Mouse (Mus musculus) MEL (cell line): ENCODE results near the gene Inip. TPM values are rescaled to one million over a fixed set of nuclear protein-coding genes. Genes with fewer than 3 reads are reported as not detected.

Experiments used
- DNase-seq: peaks from one replicate; pipeline ENCODE4 v3.0.0; 2011; ENCODE audit warnings: low read depth, low spot score
- H3K27ac ChIP-seq: 2 replicates; pipeline ENCODE4 v1.5.1; 2012; ENCODE audit warnings: low read depth, mild to moderate bottlenecking, control low read depth, low read length, moderate library complexity; ENCODE audit not compliant: control insufficient read depth
- H3K27me3 ChIP-seq, 2 experiments: fragments of 150-350 bp in 1 of 2; sonication (generic) in 1 of 2; 2 replicates each; pipeline ENCODE4 v1.6.1; 2012; ENCODE audit warnings: low read length in 2 of 2, mild to moderate bottlenecking in 2 of 2, improper control_type of control experiment in 1 of 2, moderate library complexity in 1 of 2; ENCODE audit not compliant: insufficient read depth in 2 of 2, control insufficient read depth in 1 of 2
- H3K36me3 ChIP-seq, 2 experiments: 2 replicates each; pipeline ENCODE4 v1.6.1; 2012 to 2014; ENCODE audit warnings: low read length in 2 of 2, improper control_type of control experiment in 1 of 2, inconsistent platforms in 1 of 2, mild to moderate bottlenecking in 1 of 2; ENCODE audit not compliant: insufficient read depth in 2 of 2, control insufficient read depth in 1 of 2
- H3K4me1 ChIP-seq, 2 experiments: fragments of 150-350 bp in 1 of 2; sonication (generic) in 1 of 2; 2 replicates each; pipeline ENCODE4 v1.6.1; 2012; ENCODE audit warnings: low read length in 2 of 2, improper control_type of control experiment in 1 of 2, mild to moderate bottlenecking in 1 of 2; ENCODE audit not compliant: insufficient read depth in 2 of 2, control insufficient read depth in 1 of 2
- H3K4me3 ChIP-seq, 2 experiments: fragments of 150-350 bp in 1 of 2; sonication (generic) in 1 of 2; 2 replicates each; pipeline ENCODE4 v1.5.1; 2012; ENCODE audit warnings: low read depth in 2 of 2, low read length in 2 of 2, mild to moderate bottlenecking in 2 of 2, moderate library complexity in 2 of 2, control low read depth in 1 of 2, improper control_type of control experiment in 1 of 2; ENCODE audit not compliant: control insufficient read depth in 1 of 2, insufficient read depth in 1 of 2
- H3K79me2 ChIP-seq: 2 replicates; pipeline ENCODE4 v1.6.1; 2012; ENCODE audit warnings: mild to moderate bottlenecking, low read length, moderate library complexity; ENCODE audit not compliant: control insufficient read depth, poor library complexity, insufficient read depth
- H3K9ac ChIP-seq: 2 replicates; pipeline ENCODE4 v1.6.1; 2012; ENCODE audit warnings: low read depth, mild to moderate bottlenecking, control low read depth, low read length, moderate library complexity; ENCODE audit not compliant: control insufficient read depth, poor library complexity, severe bottlenecking
- H3K9me3 ChIP-seq: fragments of 150-350 bp; sonication (generic); replicated peaks from 2 replicates; pipeline ENCODE4 v1.6.1; 2012; ENCODE audit warnings: mild to moderate bottlenecking, low read length, improper control_type of control experiment, moderate library complexity; ENCODE audit not compliant: insufficient read depth
- CHD2 ChIP-seq: IDR thresholded peaks from 2 replicates; pipeline ENCODE4 v1.6.1; 2011; ENCODE audit warnings: low read length, improper control_type of control experiment
- CTCF ChIP-seq, 3 experiments: IDR thresholded peaks in 2 of 3; conservative IDR thresholded peaks in 1 of 3; 2 replicates each; pipeline ENCODE4 v1.5.1; 2011 to 2012; ENCODE audit warnings: low read length in 3 of 3, low read depth in 2 of 3, mild to moderate bottlenecking in 2 of 3, improper control_type of control experiment in 1 of 3, inconsistent platforms in 1 of 3, mixed read lengths in 1 of 3, moderate library complexity in 1 of 3; ENCODE audit not compliant: control insufficient read depth in 1 of 3, insufficient read depth in 1 of 3, poor library complexity in 1 of 3, severe bottlenecking in 1 of 3
- E2F4 ChIP-seq: IDR thresholded peaks from 2 replicates; pipeline ENCODE4 v1.6.1; 2011; ENCODE audit warnings: low read depth, low read length, improper control_type of control experiment, borderline replicate concordance
- ELF1 ChIP-seq: IDR thresholded peaks from 2 replicates; pipeline ENCODE4 v1.6.1; 2014; ENCODE audit warnings: low read depth, mild to moderate bottlenecking, inconsistent platforms, low read length, improper control_type of control experiment, moderate library complexity
- ETS1 ChIP-seq: IDR thresholded peaks from 2 replicates; pipeline ENCODE4 v1.6.1; 2012; ENCODE audit warnings: low read depth, mild to moderate bottlenecking, inconsistent platforms, low read length, improper control_type of control experiment, moderate library complexity
- HCFC1 ChIP-seq: IDR thresholded peaks from 2 replicates; pipeline ENCODE4 v1.6.1; 2012; ENCODE audit warnings: low read depth, mild to moderate bottlenecking, inconsistent platforms, low read length, improper control_type of control experiment, moderate library complexity
- KAT2A ChIP-seq: conservative IDR thresholded peaks from 2 replicates; pipeline ENCODE4 v1.6.1; 2012; ENCODE audit warnings: low read depth, low read length, improper control_type of control experiment, inconsistent platforms
- MAFK ChIP-seq: IDR thresholded peaks from 2 replicates; pipeline ENCODE4 v1.6.1; 2011; ENCODE audit warnings: low read depth, mild to moderate bottlenecking, low read length, improper control_type of control experiment, borderline replicate concordance
- MAX ChIP-seq: IDR thresholded peaks from 2 replicates; pipeline ENCODE4 v1.6.1; 2011; ENCODE audit warnings: low read length, improper control_type of control experiment
- MAZ ChIP-seq: IDR thresholded peaks from 2 replicates; pipeline ENCODE4 v1.6.1; 2012; ENCODE audit warnings: low read depth, mild to moderate bottlenecking, inconsistent platforms, low read length, improper control_type of control experiment
- MEF2A ChIP-seq: IDR thresholded peaks from 2 replicates; pipeline ENCODE4 v1.6.1; 2014; ENCODE audit warnings: low read depth, mild to moderate bottlenecking, inconsistent platforms, low read length, improper control_type of control experiment; ENCODE audit not compliant: poor library complexity, insufficient replicate concordance, severe bottlenecking; ENCODE audit errors: extremely low read depth
- MXI1 ChIP-seq: IDR thresholded peaks from 2 replicates; pipeline ENCODE4 v1.6.1; 2011; ENCODE audit warnings: mild to moderate bottlenecking, low read depth, low read length, improper control_type of control experiment
- MYC ChIP-seq: IDR thresholded peaks from 2 replicates; pipeline ENCODE4 v1.6.1; 2011; ENCODE audit warnings: low read depth, mild to moderate bottlenecking, low read length, improper control_type of control experiment, moderate library complexity
- NELFE ChIP-seq: IDR thresholded peaks from 2 replicates; pipeline ENCODE4 v1.6.1; 2011; ENCODE audit warnings: low read depth, low read length, improper control_type of control experiment
- POLR2A ChIP-seq, 2 experiments: IDR thresholded peaks; 2 replicates each; pipeline ENCODE4 v1.6.1; 2011 to 2012; ENCODE audit warnings: low read length in 2 of 2, mild to moderate bottlenecking in 2 of 2, control low read depth in 1 of 2, improper control_type of control experiment in 1 of 2, low read depth in 1 of 2, moderate library complexity in 1 of 2; ENCODE audit not compliant: control insufficient read depth in 1 of 2, insufficient read depth in 1 of 2, poor library complexity in 1 of 2
- POLR2AphosphoS2 ChIP-seq: IDR thresholded peaks from 2 replicates; pipeline ENCODE4 v1.6.1; 2011; ENCODE audit warnings: low read length, improper control_type of control experiment
- RAD21 ChIP-seq: IDR thresholded peaks from 2 replicates; pipeline ENCODE4 v1.6.1; 2011; ENCODE audit warnings: mild to moderate bottlenecking, low read depth, low read length, improper control_type of control experiment
- RCOR1 ChIP-seq: IDR thresholded peaks from 2 replicates; pipeline ENCODE4 v1.6.1; 2012; ENCODE audit warnings: low read depth, mild to moderate bottlenecking, inconsistent platforms, low read length, improper control_type of control experiment
- SIN3A ChIP-seq: IDR thresholded peaks from 2 replicates; pipeline ENCODE4 v1.6.1; 2012; ENCODE audit warnings: low read length, improper control_type of control experiment, inconsistent platforms
- TAL1 ChIP-seq: IDR thresholded peaks from 2 replicates; pipeline ENCODE4 v1.6.1; 2012; ENCODE audit warnings: mild to moderate bottlenecking, inconsistent platforms, low read length, moderate library complexity, mixed read lengths
- TBP ChIP-seq: IDR thresholded peaks from 2 replicates; pipeline ENCODE4 v1.8.0; 2011; ENCODE audit warnings: low read depth, low read length, improper control_type of control experiment
- TCF12 ChIP-seq: IDR thresholded peaks from 2 replicates; pipeline ENCODE4 v1.6.1; 2014; ENCODE audit warnings: low read depth, mild to moderate bottlenecking, inconsistent platforms, low read length, improper control_type of control experiment, moderate library complexity
- UBTF ChIP-seq: IDR thresholded peaks from 2 replicates; pipeline ENCODE4 v1.6.1; 2012; ENCODE audit warnings: low read depth, mild to moderate bottlenecking, inconsistent platforms, low read length, improper control_type of control experiment, moderate library complexity, borderline replicate concordance; ENCODE audit not compliant: insufficient read depth
- USF2 ChIP-seq, 2 experiments: IDR thresholded peaks; 2 replicates each; pipeline ENCODE4 v1.6.1; 2011 to 2012; ENCODE audit warnings: improper control_type of control experiment in 2 of 2, low read length in 2 of 2, borderline replicate concordance in 1 of 2, inconsistent platforms in 1 of 2, low read depth in 1 of 2, mild to moderate bottlenecking in 1 of 2; ENCODE audit not compliant: insufficient read depth in 1 of 2
- ZKSCAN1 ChIP-seq: IDR thresholded peaks from 2 replicates; pipeline ENCODE4 v1.6.1; 2012; ENCODE audit warnings: low read depth, mild to moderate bottlenecking, inconsistent platforms, low read length, improper control_type of control experiment, moderate library complexity
- ZMIZ1 ChIP-seq: IDR thresholded peaks from 2 replicates; pipeline ENCODE4 v1.6.1; 2012; ENCODE audit warnings: low read depth, mild to moderate bottlenecking, inconsistent platforms, low read length, improper control_type of control experiment, moderate library complexity
- ZNF384 ChIP-seq: IDR thresholded peaks from 2 replicates; pipeline ENCODE4 v1.6.1; 2012; ENCODE audit warnings: low read depth, mild to moderate bottlenecking, inconsistent platforms, low read length, improper control_type of control experiment
- polyA plus RNA-seq, 2 experiments: library from polyadenylated mRNA; stranded (reverse) in 1 of 2; unstranded in 1 of 2; fragments of >175 nt in 1 of 2; fragments of >200 nt in 1 of 2; gene quantifications; 2 replicates each; pipeline versions ENCODE4 v1.2.1 to v1.2.4; 2012; ENCODE audit warnings: low replicate concordance in 2 of 2, low read depth in 1 of 2; ENCODE audit not compliant: insufficient read length in 2 of 2, insufficient read depth in 1 of 2, missing spikeins in 1 of 2
- total RNA-seq: library from RNA; depleted of rRNA; stranded (reverse); fragments of 300-350 nt; gene quantifications from 2 replicates; pipeline ENCODE4 v1.2.3, GENCODE M21; 2012

Inip gene
- total and polyA plus RNA-seq, 3 experiments = 42.4 to 50.3 TPM; not detected in 1

DNA sequence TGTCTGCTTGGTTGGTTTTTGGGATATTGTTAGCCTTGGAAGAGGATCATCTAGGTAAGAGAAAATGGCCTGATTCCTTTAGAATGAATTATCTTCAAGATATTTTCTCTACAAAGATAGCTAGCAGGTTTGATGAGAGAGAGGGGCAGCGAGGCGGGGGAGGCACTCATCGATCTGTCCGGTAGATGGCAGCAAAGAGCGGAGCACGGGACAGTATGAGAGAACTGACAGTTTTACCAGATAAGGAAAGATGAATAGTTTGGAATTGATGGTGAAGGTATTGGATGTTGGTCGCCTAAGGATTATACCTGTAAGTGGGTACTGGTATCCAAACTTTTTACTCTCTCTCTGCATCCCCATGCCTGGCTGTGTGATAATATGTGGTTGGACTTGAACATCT lies 14.7 kb downstream of the Inip start (continued):
- TF ChIP-seq ZKSCAN1 = no peak

DNA sequence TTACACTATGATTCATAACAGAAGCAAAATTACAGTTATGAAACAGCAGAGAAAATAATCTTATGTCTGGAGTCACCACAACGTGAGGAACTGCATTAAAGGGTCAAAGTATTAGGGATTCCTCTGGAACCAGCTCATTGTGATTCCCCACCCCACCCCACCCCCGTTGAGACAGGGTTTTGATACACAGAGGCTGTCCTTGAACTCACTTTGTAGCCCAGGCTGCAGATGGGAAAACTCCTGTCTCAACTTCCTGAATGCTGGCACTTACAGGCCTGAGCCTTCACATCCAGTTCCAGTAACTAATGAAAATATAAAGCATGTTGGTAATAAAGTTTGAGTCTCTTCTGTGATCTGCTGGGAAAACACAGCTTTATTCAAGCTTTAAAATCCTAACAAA lies 16.0 kb downstream of the Inip start:
- Histone ChIP-seq H3K79me2 (peaks cover 27% of the 10 kb centered on the region), H3K9ac (no peak overlapping the region), H3K9me3 (no peaks in the 10 kb centered on the region), H3K36me3 (peaks cover 4 to 27% of the 10 kb centered on the region in 2 experiments)
- no peak for DNase-seq
- TF ChIP-seq KAT2A = no peak
- no peak for TF ChIP-seq MAFK
- TF ChIP-seq MAZ = no peak
- no peak for TF ChIP-seq TAL1
- no peak for TF ChIP-seq RAD21
- no peak for TF ChIP-seq CTCF (IDR thresholded peaks at IDR 0.05 in 2 of 3, conservative IDR thresholded peaks at IDR 0.05 in 1 of 3; ENCODE audit: control insufficient read depth in 1 of 3, insufficient read depth in 1 of 3, low read depth in 2 of 3, low read length in 3 of 3, poor library complexity in 1 of 3, severe bottlenecking in 1 of 3)
- TF ChIP-seq UBTF = no peak
- TF ChIP-seq TCF12 = no peak
- TF ChIP-seq, all 39 proteins: peak for 0
- Histone ChIP-seq H3K4me3 (no peak overlapping the region), H3K27me3 (peaks cover 2 to 5% of the 10 kb centered on the region in 2 experiments; a peak in 3 of 4 replicates), H3K27ac (no peak overlapping the region), H3K4me1 (peaks cover 8% of the 10 kb centered on the region in 2 experiments)

DNA sequence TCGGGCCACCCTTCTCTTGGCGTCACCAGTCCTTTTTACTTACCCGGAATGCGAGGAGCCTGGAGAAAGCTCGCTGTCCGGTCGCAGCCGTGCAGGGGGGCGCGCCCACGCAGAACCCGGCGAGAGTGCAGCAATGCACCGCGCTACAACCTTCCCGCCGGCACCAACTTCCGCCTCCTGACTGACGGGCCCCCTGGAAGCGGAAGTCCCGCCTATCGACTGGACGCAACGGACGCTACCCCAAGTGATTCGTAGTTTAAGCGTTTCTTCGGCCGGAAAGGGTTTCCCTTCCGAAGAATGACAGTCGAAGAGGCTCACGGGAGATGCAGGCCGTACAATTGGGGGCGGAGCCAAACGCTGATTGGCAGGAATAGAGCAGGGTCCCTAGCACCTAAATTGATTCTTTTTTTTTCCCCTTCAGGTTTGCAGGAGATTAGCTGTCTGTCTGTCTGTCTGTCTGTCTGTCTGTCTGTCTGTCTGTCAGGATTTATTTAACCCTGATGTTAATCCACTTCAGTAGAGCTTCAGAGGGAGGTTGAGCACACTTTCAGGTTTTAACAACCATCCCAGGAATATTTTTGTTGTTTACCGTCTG lies 17.6 kb downstream of the Inip start:
- Histone ChIP-seq H3K4me1 (peaks cover 16 to 19% of the 10 kb centered on the region in 2 experiments), H3K79me2 (peaks cover 41% of the 10 kb centered on the region), H3K9me3 (no peaks in the 10 kb centered on the region), H3K36me3 (peaks cover 12 to 42% of the 10 kb centered on the region in 2 experiments), H3K27me3 (peaks cover 0 to 2% of the 10 kb centered on the region in 2 experiments; a peak in 1 of 4 replicates), H3K9ac (peak overlapping the region; percentile 98), H3K27ac (peak overlapping the region; percentile 40), H3K4me3 (peak overlapping the region; percentile 84 to 95)
- peak; percentile 99 for DNase-seq
- TF ChIP-seq TCF12 (peak; percentile 37; the same call in 1 of the 2 replicates), MAZ (no peak), MXI1 (peak; percentile 69; the same call in 1 of the 2 replicates), NELFE (peak; percentile 85), POLR2AphosphoS2 (peak; percentile 62; the same call in 1 of the 2 replicates), ZMIZ1 (peak; percentile 40; the same call in 1 of the 2 replicates), USF2 (IDR thresholded peaks at IDR 0.05; ENCODE audit: borderline replicate concordance in 1 of 2, insufficient read depth in 1 of 2, low read depth in 1 of 2, low read length in 2 of 2) (no peak), MAFK (no peak), KAT2A (peak; percentile 92), ELF1 (peak; percentile 96), ETS1 (no peak), TBP (peak; percentile 69; the same call in 1 of the 2 replicates), MEF2A (no peak), MAX (0 out of 2 replicates have a peak, but pooled peaks have one; percentile 59), POLR2A (IDR thresholded peaks at IDR 0.05; ENCODE audit: control insufficient read depth in 1 of 2, insufficient read depth in 1 of 2, low read depth in 1 of 2, low read length in 2 of 2, poor library complexity in 1 of 2) (peak; percentile 50 to 89), SIN3A (peak; percentile 94), RCOR1 (0 out of 2 replicates have a peak, but pooled peaks have one; percentile 37), E2F4 (peak; percentile 76; the same call in 1 of the 2 replicates), ZNF384 (peak; percentile 96), HCFC1 (peak; percentile 98), MYC (peak; percentile 54; the same call in 1 of the 2 replicates), CHD2 (peak; percentile 32; the same call in 1 of the 2 replicates)
